Mouse (Mus musculus): ENCODE measurements around the gene Sox30.

DNA sequence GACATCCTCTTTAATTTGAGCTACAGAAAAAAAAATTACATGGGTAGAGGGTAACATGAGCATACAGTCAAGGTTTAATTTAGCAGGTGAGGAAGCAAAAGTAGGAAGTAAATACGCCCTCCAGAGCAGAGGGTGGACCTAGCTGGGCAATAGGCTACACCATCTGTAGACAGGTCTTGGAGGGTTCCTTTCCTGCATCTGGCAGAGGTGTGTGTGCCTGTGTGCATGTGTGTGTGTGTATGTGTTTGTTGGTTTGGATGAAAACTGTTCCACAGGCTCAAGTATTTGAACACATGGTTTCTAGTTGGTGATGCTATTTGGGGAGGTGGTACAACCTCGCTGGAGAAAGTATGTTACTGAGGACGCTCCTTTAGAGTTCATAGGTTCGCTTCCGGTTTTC is 6.5 kb upstream of the Sox30 start:
- no peak for TF ChIP-seq POLR2A (IDR thresholded peaks at IDR 0.05; ENCODE audit: control insufficient read depth, extremely low read depth, insufficient read depth, low read length, poor library complexity)
- no peak for TF ChIP-seq CTCF (IDR thresholded peaks at IDR 0.05; ENCODE audit: borderline replicate concordance, control insufficient read depth, extremely low read depth, insufficient read depth, low read length, poor library complexity)

Data from thymus, adult 2 months (tissue).